Mouse (Mus musculus) spleen, postnatal 14 days (tissue): ENCODE data around the gene Chst14.

Source experiments
- DNase-seq, 2 experiments: peaks; one replicate each; pipeline ENCODE4 v3.0.0; 2021 to 2022; ENCODE audit warnings: low spot score in 2 of 2

Gene Chst14

DNA sequence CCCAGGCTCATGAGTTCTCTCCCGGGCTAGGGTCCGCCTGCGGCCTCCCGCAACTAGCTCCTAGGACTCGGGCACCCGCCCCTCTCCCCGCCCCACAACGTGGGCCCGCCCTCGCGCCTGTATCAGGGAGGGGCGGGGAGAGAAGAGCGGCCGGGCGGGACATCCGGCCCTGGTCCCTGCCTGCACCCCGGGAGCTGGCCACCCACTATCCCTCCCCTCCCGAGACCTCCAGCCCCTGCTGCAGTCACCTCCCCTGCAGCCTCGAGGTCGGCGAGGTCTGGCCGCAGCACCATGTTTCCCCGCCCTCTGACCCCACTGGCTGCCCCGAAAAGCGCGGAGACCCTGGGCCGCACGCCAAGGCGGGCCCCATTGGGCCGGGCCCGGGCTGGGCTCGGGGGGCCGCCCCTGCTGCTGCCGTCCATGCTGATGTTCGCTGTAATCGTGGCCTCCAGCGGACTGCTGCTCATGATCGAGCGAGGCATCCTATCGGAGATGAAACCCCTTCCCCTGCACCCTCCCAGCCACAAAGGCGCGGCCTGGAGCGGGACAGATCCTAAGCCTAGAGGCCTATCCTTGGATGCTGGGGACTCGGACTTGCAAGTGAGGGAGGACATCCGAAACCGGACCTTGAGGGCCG, at the start of gene Chst14:
TSS of gene Chst14 (plus strand) at position 136 of the 637 bp plus-strand sequence.
- DNase-seq: peak; percentile 51 to 64

DNA sequence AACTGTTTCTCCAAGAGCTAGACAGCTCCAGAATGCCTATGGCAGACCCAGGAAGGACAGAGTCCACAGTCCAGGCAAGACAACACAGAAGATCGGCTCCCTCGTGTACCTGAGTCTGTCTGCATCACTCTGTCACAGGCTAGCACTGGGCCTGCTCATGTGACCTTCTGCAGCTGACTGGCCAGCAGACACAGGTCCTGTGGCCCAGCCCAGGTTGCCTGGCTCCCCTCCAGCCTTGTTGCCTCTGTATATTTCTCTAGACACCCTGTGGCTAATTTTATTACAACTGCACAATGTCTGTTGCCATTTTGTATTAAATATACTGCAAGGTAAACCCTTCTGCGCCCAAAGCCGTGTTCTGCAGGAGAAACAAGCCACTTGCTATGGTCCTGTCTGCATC, 45.3 kb upstream of the Chst14 start:
- no peak for DNase-seq

DNA sequence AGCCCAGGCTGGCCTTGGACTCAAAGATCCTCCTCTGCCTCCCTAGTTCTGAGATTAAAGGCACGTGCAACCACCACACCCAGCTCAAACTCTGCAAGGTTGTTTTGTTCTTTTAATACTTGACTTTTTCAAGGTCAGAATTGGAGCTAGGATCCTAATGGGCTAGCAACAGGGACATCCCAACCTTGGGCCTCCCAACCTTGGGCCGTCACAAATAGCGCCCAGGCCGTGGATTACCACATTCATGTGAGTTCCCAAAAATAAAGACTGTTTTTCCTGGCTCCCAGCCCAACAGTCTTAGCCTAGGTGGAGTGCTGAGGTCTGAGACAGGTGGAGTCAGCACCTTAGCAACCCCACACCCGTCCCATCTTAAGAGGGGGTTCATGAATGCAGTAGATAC, 44.3 kb upstream of the Chst14 start:
- no peak for DNase-seq

DNA sequence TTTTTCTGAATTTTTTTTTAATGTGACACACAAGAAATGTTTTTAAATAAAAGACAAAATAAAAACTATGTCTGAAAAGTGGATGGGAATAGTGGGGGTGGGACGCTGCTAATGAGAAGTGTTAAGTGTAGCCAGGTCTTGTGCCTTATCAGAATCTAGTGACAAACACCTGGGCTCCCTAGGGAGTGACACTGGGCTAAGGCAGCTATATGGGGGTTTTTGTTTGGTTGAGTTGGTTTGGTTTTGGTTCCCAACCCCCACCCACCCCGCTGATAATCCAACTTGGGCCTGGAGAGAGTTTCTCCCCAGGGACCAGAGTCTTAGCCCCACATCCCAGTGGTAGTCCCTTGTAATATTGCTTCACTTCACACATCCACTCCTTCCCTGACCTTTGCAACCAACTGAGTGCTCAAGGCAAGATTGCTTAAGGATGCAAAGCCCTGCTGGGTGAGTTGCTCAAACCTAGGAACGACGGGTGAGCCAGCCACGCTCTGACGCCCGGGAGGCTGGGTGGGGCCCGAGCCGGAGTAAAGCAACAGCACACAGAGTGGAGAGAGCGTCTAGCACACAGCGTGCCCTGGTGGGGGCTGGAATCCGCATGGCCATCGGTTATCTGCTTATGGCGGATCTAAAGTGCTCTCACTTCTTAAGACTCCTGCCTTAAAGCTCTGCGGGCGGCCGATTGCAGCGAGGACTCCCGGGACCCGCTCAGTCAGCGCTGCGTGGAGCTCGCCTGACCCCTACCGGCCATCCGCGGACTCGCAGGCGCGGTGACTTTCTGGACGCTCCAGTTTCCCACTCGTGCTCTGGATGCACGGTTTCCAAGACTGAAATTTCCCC, 43.2 kb upstream of the Chst14 start:
- peak; percentile 81 to 90 for DNase-seq

DNA sequence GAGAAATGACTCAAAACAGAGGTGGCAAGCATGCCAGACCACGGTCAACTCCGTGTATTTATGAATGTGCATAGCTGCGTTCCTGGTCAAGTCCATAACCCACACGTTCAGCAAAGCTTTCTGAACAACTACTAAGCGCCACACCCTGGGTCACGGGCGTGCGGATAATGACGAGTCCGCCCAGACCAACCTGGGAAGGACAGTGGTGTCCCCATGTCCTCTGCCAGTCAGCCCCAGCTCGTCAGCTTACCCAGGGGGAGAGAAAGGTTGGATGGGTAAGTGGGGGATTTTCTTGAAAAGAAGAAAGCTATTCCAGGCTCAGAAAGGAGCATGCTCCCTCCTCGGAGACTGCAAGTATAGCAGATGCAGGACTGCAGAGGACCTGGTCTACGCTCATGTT, 38.9 kb upstream of the Chst14 start:
- DNase-seq: no peak

DNA sequence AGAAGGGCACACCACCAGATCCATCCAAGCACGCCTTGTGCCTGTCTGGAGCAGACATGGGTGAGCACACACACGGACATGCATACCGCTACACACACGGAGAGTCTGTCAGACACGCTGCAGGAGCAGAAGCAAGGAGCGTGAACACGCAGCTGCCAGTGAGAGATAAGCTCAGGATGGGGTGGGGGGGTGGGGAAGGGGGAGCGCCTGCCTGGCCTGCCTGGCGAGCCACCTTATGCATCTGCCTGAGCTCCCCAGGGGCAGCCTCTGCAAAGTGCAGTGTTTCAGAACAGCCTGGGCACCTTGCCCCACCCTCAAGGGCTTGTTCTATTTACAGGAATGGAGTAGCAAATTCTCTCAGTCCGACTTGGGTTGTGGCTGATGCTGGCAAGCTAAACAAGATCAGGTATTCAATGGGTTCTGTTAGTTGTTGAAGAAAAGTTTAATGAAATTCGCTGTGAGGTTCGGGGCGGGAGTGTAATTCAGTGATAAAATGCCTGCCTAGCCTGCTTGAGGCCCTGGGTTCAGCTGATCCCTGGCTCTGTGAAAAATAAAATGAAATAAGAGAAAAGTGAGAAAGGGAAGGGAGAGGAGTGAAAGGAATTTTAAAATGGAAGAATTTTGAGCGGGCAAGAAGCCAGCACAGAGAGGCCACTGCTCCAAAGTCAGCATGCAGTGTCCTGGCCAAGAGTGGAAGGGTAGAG, 38.3 kb upstream of the Chst14 start:
- peak in 1 of 2 experiments; percentile 49 for DNase-seq

DNA sequence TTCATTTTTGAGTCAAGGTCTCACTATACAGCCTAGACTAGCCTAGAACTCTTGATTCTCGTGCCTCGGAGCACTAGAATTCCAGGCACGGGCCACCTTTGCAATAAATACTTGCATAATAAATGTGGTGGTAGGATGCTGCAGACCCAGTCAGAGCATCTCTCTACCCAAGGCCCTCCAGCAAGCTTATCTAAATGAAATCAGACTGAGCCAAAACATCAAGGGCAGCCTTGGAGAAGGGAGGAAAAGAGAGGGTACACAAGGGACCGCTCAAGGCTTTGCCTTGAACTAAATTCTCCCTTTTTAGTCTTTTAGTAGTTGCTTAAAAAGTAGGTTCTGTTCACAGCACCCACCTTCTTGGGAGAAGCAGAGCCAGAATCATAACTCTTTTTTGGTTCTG, 35.1 kb upstream of the Chst14 start:
- DNase-seq: no peak

DNA sequence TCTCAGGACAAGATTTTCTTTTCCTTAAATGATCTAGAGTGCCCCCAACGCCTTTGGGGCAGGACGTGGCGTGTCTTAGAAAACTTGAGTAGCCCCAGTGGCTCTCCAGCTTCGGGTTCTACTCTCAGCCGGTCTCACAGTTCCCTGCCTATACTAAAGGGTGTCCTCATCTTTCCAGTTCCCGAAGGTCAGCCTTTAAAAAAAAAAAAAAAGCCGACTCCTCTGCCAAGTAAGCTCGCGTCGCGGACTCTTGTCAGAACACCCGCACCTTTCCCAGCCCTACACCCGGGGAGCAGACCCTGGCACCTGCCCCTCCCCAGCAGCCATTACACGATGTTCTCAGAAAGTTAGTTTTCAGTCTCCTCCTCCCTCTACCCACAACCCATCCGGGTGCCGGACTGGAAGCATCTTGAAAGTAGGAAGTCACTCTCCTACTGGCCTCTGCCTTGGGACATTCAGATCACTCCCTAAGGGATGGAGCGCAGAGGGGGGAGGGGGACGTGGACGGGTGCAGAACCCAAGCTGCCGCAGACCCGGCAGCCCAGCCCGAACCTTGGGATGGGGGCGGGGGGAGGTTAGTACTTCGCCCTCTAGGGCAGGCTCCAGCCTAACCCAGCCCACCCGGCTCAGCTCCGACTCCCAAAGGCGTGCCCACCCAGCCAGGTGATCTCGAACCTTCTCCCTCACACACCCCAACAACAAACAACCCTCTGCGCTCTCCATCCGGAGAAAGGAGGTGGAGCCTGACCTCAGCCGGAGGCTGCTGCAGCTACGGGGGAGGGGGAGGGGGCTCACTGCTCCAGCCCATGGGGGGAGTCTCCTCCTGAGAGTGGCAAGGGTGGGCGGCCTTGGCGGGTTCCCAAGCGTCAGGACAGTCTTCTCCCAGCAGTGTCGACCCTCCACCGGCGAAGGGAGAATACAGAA, 30.0 kb upstream of the Chst14 start:
- no peak for DNase-seq

DNA sequence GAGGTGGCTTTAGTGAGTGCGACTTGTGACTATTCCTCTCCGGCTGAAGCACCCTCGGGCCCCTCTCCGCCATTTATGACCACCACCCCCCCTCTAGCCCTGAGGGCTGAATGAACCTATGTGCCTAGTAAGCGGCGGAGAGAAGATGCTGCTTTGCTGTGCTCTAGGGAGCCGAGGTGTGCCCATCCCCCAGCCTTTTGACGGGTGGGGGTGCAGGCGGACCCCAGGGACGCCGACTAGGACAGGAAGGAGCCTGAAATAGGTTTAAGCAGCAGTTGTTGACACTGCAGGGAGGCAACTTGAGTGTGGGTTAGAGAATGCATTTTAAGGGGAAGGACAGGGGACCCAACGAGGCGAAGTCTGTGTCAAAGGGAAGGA, 29.4 kb upstream of the Chst14 start:
- no peak for DNase-seq

DNA sequence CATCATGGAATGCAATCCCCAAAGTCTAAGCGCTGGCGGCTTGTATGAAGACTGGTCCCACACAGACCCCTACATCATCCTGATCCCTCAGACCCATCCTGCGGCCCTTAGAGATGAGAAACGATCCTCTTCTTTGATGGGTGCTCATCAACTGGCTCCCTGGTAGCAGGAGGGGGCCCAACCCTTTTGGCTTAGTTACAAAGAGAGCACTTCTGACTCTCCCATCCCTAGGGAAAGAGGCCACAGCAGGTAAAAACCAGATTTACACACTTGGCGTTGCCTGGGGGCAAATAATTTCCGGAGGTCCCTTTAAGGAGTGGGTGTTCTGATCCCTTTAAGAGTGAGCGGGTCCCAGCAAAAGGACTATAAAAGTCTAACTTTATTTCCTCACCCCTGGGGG, 28.9 kb upstream of the Chst14 start:
- DNase-seq: no peak

DNA sequence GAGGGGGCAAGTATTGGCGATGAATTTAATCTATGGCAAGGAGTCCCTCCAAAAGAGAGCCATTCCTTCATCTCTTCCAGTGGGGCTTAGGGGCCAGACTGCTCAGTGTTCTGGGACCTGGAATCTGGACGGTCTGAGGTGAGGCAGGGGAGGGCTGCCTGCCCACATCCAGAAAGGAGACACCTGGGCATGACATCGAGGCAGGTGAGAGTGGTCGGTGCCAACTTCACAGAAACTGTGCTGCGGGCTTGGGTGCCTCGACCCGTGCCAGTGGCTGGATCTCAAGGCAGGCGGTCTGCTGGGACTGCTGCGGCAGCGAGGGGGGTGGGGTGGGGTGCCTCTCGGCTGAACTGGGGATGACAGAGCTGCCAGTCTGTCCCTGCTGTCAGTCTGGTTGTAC, 28.5 kb upstream of the Chst14 start:
- DNase-seq: no peak

DNA sequence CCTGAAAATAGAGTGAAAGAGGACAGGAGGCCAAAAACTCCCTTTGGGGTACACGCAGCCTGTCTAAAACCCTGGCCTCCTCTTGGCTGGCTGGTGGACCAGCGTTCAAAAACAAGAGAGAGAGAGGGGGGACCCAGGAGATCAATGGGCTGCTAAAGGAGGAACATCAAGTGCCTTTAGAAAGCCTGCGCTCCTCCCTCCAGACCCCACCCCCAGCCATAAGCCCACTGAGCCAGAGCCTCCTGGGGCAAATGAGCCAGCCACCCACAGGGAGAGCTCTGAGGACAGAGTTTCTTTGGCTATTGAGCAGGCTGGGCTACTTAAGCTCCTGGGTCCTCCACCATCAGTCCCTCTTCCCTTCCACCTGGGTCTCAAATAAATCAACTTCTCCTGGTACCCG, 27.5 kb upstream of the Chst14 start:
- DNase-seq: no peak

DNA sequence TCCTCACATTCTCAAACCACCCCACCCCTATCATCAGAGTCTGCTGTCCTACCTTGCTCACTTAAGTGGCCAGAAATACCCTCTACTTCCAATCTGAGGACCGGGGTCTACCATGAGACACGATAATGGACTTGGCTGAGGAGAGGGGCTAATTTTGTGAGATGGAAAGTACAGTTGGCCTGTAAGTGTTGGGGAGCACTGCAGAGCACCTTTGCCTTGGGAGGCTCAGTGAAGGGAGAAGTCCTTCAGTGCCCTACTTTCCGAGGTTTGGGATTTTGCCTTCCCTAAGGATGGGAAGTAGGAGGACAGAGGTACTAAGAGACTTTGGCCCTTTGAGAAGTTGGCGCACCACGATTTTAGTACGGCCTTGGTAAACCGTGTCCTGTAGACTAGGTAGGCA, 27.0 kb upstream of the Chst14 start:
- no peak for DNase-seq

DNA sequence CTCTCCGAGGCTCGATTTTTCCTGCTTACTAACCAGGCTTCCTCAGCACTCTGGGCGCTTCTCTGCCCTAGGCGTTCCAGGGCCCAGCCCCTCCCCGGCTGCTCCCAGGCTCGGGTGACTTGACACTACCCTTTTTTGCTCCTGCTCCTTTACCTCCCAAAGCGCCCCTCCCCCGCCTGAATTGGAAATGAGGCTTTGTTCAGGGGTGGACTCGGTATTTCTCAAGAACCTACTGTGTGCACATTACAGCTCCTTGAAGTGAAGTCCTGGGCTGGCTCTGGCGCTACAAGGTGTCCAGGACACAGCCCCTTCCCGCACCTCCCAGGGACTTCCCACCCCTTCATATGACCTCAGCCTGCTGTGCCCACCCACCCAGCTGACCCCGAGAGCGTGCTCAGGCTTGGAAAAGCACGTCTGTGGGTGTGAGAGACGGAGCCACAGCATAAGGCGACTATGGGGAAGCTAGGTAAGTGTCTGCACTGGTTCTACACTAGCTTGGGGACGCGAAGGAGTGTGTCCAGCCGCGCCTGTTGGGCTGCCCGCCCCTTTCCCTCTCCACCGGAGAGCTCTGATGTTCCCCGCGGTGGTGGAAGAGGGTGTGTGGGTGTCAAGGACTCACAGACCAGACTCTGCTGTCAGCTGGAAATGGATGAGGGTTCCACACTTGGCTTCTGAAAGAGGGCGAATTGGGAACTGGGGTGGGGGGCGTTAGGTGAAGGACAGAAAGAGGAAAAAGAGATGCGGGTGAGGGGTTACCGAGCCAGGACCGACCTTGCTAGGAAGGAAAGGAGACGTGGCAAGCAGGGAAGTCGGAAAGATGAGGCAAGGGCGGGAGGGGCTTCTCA, 26.1 kb upstream of the Chst14 start, which contains the start of gene Bahd1:
TSS of gene Bahd1 (plus strand) at position 397 of the 845 bp plus-strand sequence.
- no peak for DNase-seq

DNA sequence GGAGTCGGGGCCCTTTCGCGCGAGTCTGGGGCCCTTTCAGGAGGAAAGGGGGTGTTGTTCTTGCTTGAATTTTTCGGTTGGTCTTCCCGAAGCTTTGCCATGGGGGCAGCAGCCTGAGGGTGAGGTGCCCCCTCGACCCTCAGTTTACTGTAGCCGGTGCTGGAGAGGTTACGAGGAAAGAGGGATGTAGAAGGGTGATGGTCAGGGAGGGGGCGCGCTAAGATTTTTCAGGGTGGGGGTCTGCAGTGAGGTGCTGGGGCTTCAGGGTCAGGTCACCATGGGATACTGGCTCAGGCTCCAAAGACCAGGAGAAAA, 25.5 kb upstream of the Chst14 start:
- DNase-seq: no peak

DNA sequence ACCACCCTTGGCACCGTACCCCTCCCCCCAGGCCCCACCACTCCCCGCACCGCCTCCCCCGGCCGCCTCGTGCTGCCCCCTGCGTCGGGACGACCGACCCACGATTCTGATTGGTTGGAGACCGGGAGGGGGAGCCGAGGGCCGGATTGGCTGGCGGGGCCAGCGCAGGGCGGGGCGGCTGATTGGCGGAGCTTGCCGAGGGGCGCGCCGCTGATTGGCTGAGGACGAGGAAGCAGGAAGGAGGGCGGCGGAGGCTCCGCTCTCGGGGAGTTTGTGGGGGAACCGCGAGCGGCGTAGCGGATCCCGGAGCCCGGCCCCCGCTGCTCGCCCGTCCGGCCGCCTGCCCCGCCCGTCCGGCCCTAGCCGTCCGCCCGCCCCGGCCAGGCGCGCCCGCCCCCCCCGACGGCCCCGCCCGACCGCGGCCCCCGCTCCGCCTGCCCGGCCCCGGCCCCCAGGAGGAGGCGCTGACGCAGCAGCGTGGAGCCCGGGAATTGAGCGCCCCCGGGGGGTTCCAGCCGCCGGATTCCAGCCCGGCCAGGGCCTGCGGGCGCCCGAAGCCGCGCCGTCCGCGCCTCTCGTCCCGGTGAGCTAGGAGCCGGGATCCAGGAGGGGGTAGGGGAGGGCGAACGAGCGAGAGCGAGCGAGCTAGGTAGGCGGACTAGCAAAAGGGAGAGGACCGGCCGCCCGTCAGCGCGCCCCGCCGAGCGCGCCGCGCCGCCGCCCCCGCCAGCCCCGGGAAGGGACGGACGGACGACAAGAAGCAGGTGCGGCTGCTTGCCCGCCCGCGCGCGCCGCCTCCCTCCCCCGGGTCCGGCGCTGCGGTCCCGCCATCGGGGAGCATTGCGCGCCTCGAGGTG, 24.9 kb upstream of the Chst14 start:
- peak; percentile 96 for DNase-seq

DNA sequence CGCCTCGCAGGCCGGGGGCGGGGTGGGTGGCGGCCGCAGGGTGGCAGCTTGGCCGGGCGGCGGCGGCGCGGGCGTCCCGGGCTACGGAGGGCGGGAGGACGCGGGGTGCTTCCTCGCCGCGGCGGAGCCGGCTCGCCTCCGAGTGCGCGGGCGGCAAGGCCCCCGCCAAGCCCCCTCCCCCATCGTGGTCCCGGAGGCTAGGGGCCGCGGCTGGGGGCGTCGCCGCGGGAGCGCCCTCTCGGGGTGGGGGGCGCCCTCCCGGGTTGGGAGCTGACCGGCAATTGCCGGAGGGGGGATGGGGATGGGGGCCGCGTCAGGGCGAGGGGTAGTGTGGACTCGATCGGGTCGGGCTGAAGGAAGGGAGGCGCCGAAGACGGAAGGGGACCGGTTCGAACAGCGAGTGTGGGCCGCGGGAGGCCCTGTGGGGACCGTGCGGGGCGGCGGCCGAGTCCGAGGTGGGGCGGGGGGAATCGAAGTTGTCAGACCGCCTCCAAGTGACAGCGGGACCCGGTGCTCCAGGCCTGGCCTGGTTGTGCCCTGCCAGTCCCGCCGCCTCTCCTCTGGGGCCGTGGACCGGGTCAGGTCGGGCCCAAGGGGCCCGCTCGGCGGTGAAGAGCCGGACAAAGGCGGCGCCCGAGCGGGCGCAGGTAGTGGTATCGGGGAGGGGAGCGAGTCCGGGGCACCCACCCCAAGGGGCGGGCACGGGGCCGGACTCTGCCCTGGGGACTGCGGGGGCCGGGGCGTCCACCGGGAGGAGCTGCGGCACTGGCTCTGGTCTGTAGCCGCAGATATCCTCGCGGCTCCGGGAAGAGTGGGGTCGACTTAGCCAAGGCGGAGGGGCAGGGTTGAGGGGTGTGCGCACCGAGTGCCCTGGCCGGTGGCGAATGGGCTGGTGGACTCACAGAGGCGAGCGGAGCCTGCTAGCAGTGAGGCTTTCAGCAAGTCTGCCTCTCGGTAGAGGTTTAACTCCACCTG, 24.0 kb upstream of the Chst14 start:
- peak in 1 of 2 experiments; percentile 31 for DNase-seq

DNA sequence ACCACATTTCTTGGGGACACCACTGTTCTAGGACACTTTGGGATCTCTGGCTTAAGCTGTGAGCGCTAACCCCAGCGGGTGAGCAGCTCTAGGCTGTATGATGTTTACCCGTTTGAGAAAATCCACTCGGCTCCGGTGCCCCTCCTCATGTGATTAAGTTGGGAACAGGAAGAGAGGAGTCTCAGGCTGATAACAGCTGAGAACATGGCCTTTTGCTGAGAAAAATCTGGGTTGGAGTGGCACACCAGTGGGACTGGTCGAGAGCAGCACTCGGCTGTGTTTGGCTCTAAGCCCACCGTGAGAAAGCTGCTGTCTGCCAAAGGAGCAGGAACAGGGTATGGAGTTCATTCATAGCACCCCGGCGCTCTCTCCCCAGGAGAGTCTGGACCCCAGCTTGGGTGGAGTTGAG, 23.0 kb upstream of the Chst14 start:
- DNase-seq: no peak
